Mouse (Mus musculus): ENCODE data around the gene B230118H07Rik. TPM values are rescaled to one million over a fixed set of nuclear protein-coding genes. Genes with fewer than 3 reads are reported as not detected.

B230118H07Rik gene
- polyA plus RNA-seq, 1 experiment from 2014 or later, result 31.3 TPM

DNA sequence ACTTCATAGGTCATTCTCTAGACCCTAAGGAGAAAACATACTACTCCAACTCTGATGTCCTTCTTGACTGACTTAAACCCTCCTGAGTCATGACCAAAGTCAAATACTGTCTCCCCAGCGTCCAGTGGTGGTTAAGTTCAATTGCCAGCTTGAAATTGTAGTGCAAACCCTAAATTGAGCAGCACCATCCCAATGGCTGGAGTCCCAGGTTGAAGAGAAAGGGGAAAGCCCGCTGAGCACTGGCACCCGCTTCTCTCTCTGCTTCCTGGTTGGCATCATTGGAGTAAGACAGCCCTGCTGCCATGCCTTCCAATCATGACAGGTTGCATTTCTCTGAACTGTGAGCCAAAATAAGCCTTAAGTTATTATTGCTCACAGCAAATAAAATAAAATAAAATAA is 89.9 kb downstream of the B230118H07Rik start:
- no peaks in the 10 kb centered on the region for H3K27me3 ChIP-seq (replicated peaks; ENCODE audit: insufficient read depth, low read length)
- H3K4me2 ChIP-seq (replicated peaks; ENCODE audit: low read depth, low read length), result no peak overlapping the region
- no peaks in the 10 kb centered on the region for H3K9me3 ChIP-seq (ENCODE audit: low read length)
- WGBS, result 85% methylated on average over 3 of the region's 3 CpGs
- TF ChIP-seq EP300 (IDR thresholded peaks at IDR 0.05) (no peak), CTCF (IDR thresholded peaks at IDR 0.05) (no peak)
- no peaks in the 10 kb centered on the region for H3K4me1 ChIP-seq (ENCODE audit: insufficient read depth, low read depth, low read length)
- ATAC-seq (no peak), DNase-seq (ENCODE audit: low spot score) (no peak)
- no peak overlapping the region for H3K9ac ChIP-seq (replicated peaks; ENCODE audit: low read depth)
- no peak overlapping the region for H3K27ac ChIP-seq (ENCODE audit: low read length)
- H3K4me3 ChIP-seq (ENCODE audit: low read depth, low read length), result no peak overlapping the region
- no peaks in the 10 kb centered on the region for H3K36me3 ChIP-seq (ENCODE audit: insufficient read depth, low read length)

- H3K27ac ChIP-seq (ENCODE audit: low read length), result no peak overlapping the region
- H3K4me3 ChIP-seq (ENCODE audit: low read depth, low read length), result no peak overlapping the region
- no peaks in the 10 kb centered on the region for H3K27me3 ChIP-seq (replicated peaks; ENCODE audit: insufficient read depth, low read length)
- TF ChIP-seq CTCF (IDR thresholded peaks at IDR 0.05) (no peak), EP300 (IDR thresholded peaks at IDR 0.05) (no peak)
- no peak overlapping the region for H3K4me2 ChIP-seq (replicated peaks; ENCODE audit: low read depth, low read length)
- ATAC-seq (no peak), DNase-seq (ENCODE audit: low spot score) (no peak)
- no peaks in the 10 kb centered on the region for H3K9me3 ChIP-seq (ENCODE audit: low read length)
- no peak overlapping the region for H3K9ac ChIP-seq (replicated peaks; ENCODE audit: low read depth)
- no peaks in the 10 kb centered on the region for H3K4me1 ChIP-seq (ENCODE audit: insufficient read depth, low read depth, low read length)
- H3K36me3 ChIP-seq (ENCODE audit: insufficient read depth, low read length), result no peaks in the 10 kb centered on the region
- WGBS, result 84% methylated on average over 1 of the region's 1 CpGs
Measured at GRCm38 (mm10) chr2:101555886-101556285, 93.4 kb downstream of the B230118H07Rik start.

GRCm38 (mm10) chr2:101553851-101554250 is 95.5 kb downstream of the B230118H07Rik start:
- TF ChIP-seq CTCF (IDR thresholded peaks at IDR 0.05) (no peak), EP300 (IDR thresholded peaks at IDR 0.05) (no peak)
- no peaks in the 10 kb centered on the region for H3K9me3 ChIP-seq (ENCODE audit: low read length)
- H3K4me3 ChIP-seq (ENCODE audit: low read depth, low read length), result no peak overlapping the region
- DNase-seq (ENCODE audit: low spot score) (no peak), ATAC-seq (no peak)
- H3K27ac ChIP-seq (ENCODE audit: low read length), result no peak overlapping the region
- H3K27me3 ChIP-seq (replicated peaks; ENCODE audit: insufficient read depth, low read length), result no peaks in the 10 kb centered on the region
- no peak overlapping the region for H3K9ac ChIP-seq (replicated peaks; ENCODE audit: low read depth)
- 77% methylated on average over 5 of the region's 5 CpGs for WGBS
- no peaks in the 10 kb centered on the region for H3K36me3 ChIP-seq (ENCODE audit: insufficient read depth, low read length)
- H3K4me1 ChIP-seq (ENCODE audit: insufficient read depth, low read depth, low read length), result no peaks in the 10 kb centered on the region
- no peak overlapping the region for H3K4me2 ChIP-seq (replicated peaks; ENCODE audit: low read depth, low read length)

DNA sequence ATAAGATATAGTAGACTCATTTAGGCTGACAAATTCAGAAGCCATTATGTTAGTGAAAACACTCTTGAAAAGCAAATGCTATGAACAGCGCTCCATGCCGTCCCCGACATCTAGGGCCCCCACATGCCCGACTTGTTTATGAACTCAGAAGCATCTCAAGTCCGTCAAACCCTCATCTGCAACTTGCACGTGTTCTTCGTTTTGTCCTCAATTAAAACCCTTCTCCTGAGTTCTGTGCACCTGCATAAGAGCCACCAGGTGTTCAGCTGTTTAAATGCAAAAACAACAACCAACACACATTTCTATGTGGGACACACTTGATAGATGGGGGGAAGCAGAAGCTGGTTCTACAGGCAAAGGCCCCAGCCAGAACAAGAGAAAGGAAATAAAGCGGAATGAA is 97.0 kb downstream of the B230118H07Rik start:
- Histone ChIP-seq H3K4me2 (replicated peaks; ENCODE audit: low read depth, low read length) (no peak overlapping the region), H3K4me1 (ENCODE audit: insufficient read depth, low read depth, low read length) (no peaks in the 10 kb centered on the region), H3K9me3 (ENCODE audit: low read length) (no peaks in the 10 kb centered on the region), H3K36me3 (ENCODE audit: insufficient read depth, low read length) (no peaks in the 10 kb centered on the region), H3K9ac (replicated peaks; ENCODE audit: low read depth) (no peak overlapping the region), H3K27ac (ENCODE audit: low read length) (no peak overlapping the region), H3K4me3 (ENCODE audit: low read depth, low read length) (no peak overlapping the region), H3K27me3 (replicated peaks; ENCODE audit: insufficient read depth, low read length) (no peaks in the 10 kb centered on the region)
- TF ChIP-seq CTCF (IDR thresholded peaks at IDR 0.05), result no peak
- no peak for TF ChIP-seq EP300 (IDR thresholded peaks at IDR 0.05)
- ATAC-seq (no peak), DNase-seq (ENCODE audit: low spot score) (no peak)
- 89% methylated on average over 8 of the region's 8 CpGs for WGBS

- Histone ChIP-seq H3K36me3 (ENCODE audit: insufficient read depth, low read length) (no peaks in the 10 kb centered on the region), H3K9ac (replicated peaks; ENCODE audit: low read depth) (no peak overlapping the region), H3K27ac (ENCODE audit: low read length) (no peak overlapping the region), H3K4me2 (replicated peaks; ENCODE audit: low read depth, low read length) (no peak overlapping the region), H3K27me3 (replicated peaks; ENCODE audit: insufficient read depth, low read length) (no peaks in the 10 kb centered on the region), H3K9me3 (ENCODE audit: low read length) (no peaks in the 10 kb centered on the region), H3K4me1 (ENCODE audit: insufficient read depth, low read depth, low read length) (no peaks in the 10 kb centered on the region), H3K4me3 (ENCODE audit: low read depth, low read length) (no peak overlapping the region)
- ATAC-seq (no peak), DNase-seq (ENCODE audit: low spot score) (no peak)
- TF ChIP-seq EP300 (IDR thresholded peaks at IDR 0.05) (no peak), CTCF (IDR thresholded peaks at IDR 0.05) (no peak)
- WGBS, result 64% methylated on average over 6 of the region's 6 CpGs
Measured at GRCm38 (mm10) chr2:101551026-101551719, 98.2 kb downstream of the B230118H07Rik start.

DNA sequence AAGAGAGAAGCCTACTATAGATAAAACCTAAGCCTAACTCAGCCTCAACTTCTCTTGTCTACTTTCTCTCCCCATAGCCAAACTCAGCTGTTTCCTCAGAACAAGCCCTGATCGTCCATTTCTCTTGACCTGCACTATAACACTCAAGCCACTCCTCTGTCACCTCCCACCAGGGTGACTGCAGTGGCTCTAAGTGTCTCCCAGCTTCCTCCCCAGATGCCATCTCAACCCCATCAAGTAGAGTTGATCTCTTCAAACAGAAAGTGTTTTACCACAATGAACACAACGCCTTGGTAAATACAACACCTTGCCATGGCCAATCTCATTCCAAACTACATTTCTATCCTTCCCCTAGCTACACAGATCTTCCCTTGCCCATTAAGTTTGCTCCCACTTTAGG is 99.2 kb downstream of the B230118H07Rik start:
- Histone ChIP-seq H3K4me1 (ENCODE audit: insufficient read depth, low read depth, low read length) (no peaks in the 10 kb centered on the region), H3K4me2 (replicated peaks; ENCODE audit: low read depth, low read length) (no peak overlapping the region), H3K9ac (replicated peaks; ENCODE audit: low read depth) (no peak overlapping the region), H3K27ac (ENCODE audit: low read length) (no peak overlapping the region), H3K9me3 (ENCODE audit: low read length) (no peaks in the 10 kb centered on the region), H3K4me3 (ENCODE audit: low read depth, low read length) (no peak overlapping the region), H3K36me3 (ENCODE audit: insufficient read depth, low read length) (no peaks in the 10 kb centered on the region), H3K27me3 (replicated peaks; ENCODE audit: insufficient read depth, low read length) (no peaks in the 10 kb centered on the region)
- no peak for ATAC-seq
- 43% methylated on average over 2 of the region's 2 CpGs for WGBS
- no peak for DNase-seq (ENCODE audit: low spot score)
- TF ChIP-seq EP300 (IDR thresholded peaks at IDR 0.05) (no peak), CTCF (IDR thresholded peaks at IDR 0.05) (no peak)

DNA sequence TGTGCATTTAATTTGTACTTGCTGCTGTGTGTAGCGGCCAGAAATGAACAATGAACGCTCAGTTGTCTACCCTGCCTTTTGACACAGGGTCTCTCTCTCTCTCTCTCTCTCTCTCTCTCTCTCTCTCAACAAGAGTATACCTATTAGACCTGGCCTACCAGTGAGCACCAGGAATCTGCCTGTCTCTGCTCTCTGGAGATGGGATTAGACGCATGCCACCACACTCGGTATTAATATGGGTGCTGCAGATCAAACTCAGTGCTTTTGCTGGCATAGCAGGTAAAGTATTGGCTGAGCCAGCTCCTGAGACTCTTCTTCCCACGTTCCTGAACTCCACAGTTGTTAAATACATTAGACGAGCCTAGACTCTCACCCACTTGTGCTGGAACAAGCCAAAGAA is 100.5 kb downstream of the B230118H07Rik start:
- ATAC-seq, result no peak
- H3K4me2 ChIP-seq (replicated peaks; ENCODE audit: low read depth, low read length), result no peak overlapping the region
- H3K27me3 ChIP-seq (replicated peaks; ENCODE audit: insufficient read depth, low read length), result no peaks in the 10 kb centered on the region
- H3K27ac ChIP-seq (ENCODE audit: low read length), result no peak overlapping the region
- no peak overlapping the region for H3K4me3 ChIP-seq (ENCODE audit: low read depth, low read length)
- DNase-seq (ENCODE audit: low spot score), result no peak
- TF ChIP-seq CTCF (IDR thresholded peaks at IDR 0.05), result no peak
- TF ChIP-seq EP300 (IDR thresholded peaks at IDR 0.05), result no peak
- H3K36me3 ChIP-seq (ENCODE audit: insufficient read depth, low read length), result no peaks in the 10 kb centered on the region
- H3K9ac ChIP-seq (replicated peaks; ENCODE audit: low read depth), result no peak overlapping the region
- H3K9me3 ChIP-seq (ENCODE audit: low read length), result no peaks in the 10 kb centered on the region
- 76% methylated on average over 6 of the region's 6 CpGs for WGBS
- H3K4me1 ChIP-seq (ENCODE audit: insufficient read depth, low read depth, low read length), result no peaks in the 10 kb centered on the region

Measured in lung, postnatal 0 days (tissue).